Mouse (Mus musculus): Measurements from ENCODE around the gene March6.

The March6 gene

DNA sequence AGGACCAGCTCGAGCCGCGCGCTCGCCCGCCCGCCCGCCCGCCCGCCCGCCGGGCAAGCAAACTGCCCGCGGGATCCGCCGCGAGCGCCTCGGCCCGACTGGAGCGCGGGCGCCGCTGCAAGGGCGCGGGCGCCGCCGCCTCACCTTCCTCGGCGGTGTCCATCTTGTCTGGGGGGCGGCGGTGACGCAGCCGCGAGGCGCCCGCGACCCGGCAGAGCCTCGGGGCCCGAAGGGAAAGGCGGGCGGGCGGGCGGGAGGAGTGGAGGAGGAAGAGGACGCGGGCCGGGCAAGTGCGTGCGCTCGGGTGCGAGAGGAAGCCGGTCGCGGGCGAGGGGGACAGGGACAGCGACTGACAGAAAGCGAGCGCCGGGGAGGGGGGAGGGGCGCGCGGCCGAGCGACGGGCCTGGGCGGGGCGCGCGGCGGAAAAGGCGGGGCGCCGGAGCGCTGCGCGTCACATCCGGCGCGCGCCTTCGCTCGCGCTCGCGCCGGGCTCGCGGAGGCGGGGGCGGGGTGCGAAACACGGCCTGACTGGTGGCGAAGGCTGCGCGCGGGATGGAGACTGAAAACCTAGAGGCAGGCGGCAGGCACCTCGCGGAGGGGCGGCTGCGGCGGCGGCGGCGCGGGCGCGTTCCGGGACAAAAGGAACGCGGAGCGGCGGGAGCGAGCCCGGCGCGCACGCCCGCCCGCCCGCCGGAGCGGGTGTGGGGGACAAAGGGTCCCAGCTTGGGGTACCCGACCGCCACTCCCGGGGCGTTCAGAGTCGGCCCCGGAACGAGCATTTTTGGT, at the start of gene March6:
March6 (minus strand) TSS at position 395 of the 787 bp plus-strand sequence.
- peak; percentile 89 for DNase-seq (ENCODE audit: low spot score)

DNA sequence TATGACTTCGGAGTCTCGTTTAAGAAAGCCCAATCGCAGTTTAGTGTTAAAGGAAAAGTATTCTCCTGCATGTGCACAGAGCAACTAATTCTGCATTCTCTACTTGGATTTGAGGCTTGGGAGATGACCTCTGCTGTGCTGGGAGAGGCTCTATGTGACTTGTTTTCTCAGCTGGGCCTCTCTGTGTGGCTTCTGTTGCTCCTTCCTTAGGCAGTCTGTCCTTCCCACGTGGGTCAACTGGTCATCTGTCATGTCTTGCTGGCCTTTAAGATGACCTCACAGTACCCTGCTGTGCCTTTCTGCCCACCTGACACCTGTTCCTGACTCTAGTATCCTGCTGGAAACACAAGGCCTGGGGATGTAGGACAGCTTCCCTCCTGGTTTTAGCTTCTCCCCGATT, 45.2 kb upstream of the March6 start:
- DNase-seq (ENCODE audit: low spot score) = no peak

DNA sequence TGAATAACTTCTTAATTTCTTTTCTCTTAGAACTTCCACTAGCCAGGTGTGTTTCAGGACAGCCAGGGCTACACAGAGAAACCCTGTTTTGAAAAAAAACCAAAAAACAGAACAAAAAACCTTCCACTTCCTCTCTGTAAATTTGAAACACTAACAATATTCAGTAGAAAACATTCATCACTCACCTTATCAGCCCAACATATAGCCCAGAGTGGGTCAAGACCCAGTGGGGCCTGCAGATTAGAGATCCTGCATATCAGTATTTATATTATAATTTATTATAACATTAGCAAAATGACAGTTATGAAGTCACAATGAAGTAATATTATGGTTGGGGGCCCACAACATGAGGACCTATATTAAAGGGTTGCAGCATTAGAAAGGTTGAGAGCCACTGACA, 42.8 kb upstream of the March6 start:
- DNase-seq (ENCODE audit: low spot score) = no peak

DNA sequence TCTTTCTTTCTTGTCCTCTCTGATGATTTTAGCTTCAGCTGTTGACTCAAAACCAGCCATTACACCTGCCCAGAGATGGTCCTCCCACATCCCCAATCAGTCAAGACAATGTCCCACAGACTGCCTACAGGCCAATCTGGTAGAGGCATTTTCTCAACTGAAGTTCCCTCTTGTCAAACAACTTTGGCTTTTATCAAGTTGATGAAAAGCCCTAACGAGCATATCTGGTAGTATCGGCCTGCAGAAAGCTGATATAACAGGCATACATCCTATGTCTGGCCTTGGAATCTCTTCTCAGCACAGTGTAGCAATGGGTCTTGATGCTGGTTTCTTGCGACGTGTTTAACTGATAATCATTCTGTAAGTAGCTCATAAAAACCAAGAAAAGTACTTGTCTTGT, 42.4 kb upstream of the March6 start:
- DNase-seq (ENCODE audit: low spot score) = no peak

DNA sequence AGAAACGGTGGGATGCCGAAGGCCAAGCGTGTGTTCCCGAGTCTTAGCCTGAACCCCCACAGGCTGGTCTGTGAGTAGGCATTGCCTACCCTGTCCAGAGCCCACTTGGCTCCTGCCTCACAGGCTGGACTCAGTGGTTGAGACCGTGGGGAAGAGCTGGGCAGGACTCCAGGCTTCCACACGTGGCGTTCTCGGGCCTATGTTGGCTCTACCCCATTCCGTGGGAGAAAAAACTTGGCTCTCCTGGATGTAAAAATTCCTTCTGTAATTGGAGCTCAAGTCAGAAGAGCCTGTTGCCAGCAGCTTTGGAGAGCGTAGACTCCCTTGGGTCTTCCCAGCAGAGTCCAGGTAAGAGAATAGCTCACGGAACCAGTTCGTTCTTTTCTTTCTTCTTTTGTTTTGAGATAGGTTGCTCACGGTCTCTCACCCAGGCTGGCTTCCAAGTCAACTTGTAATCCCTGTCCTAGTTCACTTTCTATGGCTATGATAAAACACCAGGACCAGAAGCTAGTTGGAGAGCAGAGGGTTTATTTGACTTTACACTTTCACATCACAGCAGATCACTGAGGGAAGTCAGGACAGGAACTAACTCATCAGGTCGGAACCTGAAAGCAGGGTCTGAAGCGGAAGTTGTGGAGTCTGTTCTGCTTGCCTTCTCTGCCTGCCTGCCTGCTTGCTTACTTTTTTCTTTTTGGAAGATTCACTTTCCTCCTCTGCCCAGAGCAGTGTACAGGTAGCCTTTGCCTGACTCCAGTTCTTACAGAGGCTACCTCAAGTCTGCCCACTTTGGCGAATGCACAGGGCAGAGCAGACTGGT, 41.3 kb upstream of the March6 start:
- DNase-seq (ENCODE audit: low spot score) = no peak

DNA sequence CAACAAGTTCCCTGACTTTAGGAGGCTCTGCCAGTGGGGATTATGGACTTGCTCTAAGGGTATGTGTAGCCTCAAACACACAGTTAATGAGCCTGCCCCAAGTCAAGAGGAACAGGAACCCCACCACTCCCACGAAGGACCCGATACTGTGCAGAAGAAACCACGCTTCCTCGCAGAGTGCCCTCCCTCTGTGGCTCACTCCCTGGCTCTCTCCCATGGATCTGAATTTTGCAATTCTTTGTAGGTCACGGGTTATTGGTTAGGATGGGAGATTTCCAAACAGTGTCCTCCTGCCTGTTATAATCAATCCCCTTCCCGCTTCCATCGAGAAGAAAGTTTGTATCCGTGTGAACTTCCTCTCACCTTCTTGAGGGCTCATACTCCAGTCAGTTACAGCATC, 40.1 kb upstream of the March6 start:
- DNase-seq (ENCODE audit: low spot score) = no peak

DNA sequence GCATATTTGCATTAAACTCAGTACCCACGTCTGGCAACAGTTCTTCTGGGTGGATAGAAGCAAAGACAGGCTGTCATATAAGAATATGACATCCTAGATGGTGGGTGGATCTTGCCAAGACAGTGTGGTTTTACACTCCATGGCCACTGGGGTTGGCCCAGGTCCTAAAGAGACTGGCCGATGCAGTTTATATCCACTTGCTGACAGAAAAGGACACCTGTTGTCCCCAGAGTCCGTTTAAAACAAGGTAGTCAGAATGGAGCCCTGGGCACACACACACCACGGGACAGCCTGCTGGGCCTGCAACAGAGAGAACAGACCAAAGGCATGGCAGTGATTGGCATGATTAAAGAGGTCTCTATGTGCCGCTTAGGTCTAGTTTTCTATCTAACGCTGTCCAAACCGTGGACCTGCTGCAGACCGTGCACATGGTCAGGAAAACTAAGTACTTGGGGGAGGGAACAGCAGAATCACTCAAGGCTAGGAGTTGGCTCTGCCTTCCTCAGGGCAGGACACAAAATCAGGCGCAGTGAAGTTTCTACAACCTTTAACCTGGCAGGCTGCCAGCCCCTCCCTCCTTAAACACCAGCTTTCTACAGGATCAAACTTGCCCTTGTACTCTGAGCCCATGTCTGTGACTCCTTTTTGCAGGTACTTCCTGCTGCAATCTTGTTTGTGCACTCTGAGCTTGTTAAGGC, 38.6 kb upstream of the March6 start:
- DNase-seq (ENCODE audit: low spot score) = peak; percentile 89

DNA sequence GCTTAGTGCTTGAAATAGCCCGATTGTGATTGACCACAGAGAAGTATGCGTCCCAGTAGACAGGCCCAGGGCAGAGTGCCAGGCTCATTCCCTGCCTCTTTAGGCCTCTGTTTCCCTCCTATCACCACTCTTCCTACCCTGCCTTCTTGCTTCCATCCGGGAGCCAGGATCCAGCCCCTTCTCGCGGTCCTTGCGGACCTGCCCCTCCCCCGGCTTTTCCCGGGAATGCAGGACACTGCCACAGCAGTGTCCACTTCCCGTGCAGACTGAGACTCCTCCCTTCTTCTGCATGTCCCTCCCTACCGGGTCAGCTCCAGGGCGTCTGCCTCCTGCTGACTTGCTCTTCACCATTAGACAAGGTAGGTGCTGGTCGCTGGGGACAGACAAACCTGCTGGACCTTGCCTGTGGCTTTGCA, 37.7 kb upstream of the March6 start:
- peak; percentile 69 for DNase-seq (ENCODE audit: low spot score)

DNA sequence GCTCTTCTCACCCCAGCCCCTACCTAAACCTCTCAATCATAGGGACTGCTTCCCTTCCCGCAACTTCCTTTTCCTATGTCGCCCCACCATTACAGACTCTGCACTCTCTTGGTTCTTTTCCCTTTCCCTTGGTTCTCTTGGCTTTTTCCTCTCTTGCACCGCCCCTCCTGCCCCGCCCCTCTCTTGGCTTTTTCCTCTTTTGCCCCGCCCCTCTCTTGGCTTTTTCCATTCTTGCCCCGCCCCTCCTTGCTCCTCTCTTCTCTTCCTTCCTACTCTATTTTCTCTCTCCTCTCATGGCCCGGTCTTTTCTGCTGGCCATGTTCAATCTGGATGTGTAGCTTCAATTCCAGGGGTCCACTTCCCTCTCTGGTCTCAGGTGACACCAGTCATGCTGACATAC, 36.6 kb upstream of the March6 start:
- no peak for DNase-seq (ENCODE audit: low spot score)

DNA sequence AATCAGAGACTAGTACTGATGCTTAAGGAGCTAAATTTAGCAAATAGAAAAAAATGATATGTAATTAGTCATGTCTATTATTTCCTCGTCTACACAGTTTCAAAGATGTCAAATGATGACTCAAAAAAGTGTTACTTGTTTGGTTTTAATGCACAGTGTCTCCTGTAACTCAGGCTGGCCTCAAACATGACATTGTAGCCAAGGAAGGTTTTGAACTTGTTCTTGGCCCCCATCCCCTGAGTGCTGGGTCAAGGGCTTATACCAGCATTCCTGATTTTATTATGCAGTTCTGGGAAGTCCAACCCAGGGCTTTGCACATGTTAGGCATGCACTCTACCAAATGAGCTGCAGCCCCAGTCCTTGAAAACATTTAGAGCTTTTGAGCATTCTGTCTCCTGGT, 34.9 kb upstream of the March6 start:
- no peak for DNase-seq (ENCODE audit: low spot score)

DNA sequence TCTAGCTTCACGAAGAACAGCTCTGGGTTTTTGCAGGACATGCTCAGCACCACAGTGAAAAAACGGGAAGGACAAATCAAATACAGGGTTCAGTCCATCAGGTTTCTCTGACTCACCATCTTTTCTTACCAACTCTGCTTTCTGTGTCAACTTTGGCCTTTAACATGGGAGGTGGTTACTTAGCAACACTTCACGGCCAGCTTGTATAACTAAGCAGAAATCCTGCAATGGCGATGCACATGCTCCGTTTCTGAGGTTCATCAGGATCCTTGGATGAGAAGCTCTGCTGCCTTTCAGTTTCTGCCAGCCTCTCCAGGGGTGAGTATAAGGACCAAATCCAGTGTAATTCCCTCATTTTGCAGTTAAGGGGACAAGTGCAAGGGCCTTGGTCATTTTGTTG, 34.3 kb upstream of the March6 start, which contains the start of gene Cmbl:
Cmbl (plus strand) TSS at position 206 of the 400 bp plus-strand sequence.
- DNase-seq (ENCODE audit: low spot score) = no peak

DNA sequence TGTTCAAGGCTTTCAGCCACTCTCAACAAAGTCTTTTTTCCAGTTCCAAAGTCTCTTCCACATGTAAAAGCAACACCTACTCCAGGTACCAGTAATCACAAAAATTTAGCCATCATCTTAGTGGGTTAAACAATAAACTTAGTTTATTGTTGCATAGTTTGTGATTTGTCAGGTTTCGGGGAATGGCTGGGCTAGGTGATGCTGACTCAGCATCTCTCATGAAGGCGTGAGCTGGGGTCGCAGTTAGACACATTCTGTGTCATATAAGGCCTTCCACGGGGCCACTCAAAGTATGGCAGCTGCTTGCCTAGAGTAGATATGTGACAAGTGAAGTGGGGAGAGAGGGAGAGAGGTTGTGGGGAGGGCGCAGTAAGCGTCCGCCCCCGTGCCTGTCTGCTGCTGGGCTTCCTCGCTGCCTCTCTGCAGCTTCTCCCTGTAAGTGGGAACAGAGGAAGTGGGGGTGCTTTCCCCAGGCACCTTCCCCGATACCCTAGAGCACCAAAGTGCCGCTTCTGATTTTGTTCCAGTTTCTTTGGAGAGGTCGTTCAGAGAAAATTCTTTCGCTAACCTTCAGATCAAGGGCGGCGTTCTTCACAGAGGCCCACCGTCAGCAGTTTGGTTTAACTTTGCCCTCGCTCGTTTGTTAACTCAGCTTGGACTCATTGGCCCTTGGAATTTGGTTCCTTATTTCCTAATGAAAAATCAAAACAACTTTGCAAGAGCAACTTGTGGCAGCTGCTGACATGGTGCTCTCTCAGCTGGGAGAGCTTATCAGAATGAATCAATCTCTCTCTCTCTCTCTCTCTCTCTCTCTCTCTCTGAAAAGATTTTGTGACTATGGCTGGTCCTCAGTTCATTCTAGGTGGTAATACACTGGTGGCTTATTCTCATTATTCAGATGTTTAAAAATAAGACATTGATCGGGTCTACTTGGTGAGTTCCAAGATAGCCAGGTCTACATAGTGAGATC, 33.0 kb upstream of the March6 start:
- DNase-seq (ENCODE audit: low spot score) = no peak

DNA sequence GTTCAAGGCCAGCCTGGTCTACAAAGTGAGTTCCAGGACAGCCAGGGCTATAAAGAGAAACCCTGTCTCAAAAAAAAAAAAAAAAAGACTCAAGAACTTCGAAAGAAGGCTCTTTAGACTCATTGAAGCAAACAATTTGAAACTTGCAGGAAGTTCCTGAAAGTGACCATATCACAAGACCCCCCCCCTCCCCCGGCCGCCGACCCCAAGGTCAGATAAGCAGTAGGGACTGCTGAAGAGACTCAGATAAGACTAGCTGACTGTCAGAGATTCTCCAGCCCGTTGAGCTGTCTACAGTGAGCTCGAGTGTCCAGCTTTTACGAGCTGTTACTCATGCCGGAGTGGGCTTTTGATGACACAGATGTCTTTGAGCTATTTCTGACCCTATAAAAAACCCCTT, 32.0 kb upstream of the March6 start:
- no peak for DNase-seq (ENCODE audit: low spot score)

DNA sequence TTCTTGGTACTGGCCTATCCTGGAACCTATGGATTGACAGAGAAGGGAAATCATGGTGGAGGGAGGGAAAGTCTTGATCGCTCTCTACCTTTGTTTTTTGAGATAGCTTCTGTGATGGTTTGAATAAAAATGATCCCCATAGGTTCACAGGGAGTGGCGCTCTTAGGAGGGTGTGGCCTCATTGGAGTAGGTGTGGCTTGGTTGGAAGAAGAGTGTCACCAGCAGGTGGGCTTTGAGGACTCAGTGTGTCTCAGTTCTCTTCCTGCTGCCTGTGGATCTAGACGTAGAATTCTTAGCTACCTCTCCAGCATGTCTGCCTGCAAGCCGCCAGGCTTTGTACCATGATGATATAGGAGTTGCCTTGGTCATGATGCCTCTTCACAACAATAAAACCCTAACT, 31.1 kb upstream of the March6 start:
- DNase-seq (ENCODE audit: low spot score) = no peak

DNA sequence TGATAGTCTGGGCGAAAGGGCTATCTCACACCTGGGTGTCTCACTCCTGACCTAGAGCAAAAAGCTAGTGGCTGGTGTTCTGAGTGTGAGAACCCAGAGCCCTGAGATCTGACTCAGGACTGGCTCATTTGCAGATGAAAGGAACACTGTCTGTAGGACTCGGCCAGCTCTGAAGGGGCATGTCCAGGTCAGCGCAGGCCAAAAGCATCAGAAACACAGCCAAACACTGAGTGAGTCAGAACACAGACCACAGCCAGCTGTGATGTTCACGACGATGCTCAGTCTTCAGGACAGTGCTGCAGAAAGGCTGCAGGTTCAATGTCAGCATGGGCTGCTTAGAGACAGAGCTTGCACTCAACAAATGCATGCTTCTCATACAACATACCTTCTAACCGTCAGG, 30.5 kb upstream of the March6 start:
- no peak for DNase-seq (ENCODE audit: low spot score)

DNA sequence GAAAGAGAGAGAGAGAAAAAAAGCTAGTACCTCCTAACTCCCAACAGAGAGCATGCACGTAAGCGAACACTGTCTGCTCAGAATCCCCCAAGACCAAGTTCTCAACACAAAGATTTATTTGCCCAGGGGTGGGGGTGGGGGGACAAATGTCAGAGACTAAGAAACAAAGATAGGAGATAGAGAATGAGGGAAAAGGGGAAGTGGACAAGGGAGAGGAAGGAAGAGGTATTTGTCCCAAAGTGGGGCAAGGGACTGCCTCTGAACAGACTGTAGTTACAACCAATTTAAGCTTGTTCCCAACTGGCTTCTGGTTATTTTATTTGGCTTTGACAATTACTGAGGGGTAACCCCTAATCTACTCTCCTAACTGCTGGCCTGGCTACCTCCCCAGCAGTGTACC, 24.0 kb upstream of the March6 start:
- no peak for DNase-seq (ENCODE audit: low spot score)

DNA sequence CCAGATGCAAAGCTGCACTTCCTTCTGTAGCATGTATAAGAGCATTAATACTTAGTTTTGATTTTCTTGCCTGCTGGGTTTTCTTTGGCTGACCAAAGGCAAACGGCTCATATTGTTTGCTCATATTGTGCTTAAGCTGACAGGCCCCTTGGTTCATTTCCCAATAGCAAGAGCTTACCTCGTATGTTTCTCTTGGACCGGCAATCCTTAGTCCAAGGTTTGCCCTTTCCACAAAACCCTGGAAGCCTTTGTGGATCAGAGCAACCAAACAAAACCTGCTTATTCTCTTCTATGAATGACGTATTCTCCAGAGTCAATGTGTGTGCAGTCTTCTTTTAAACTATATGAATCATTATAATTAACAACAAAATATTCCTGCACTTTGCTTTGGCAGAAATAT, 19.5 kb upstream of the March6 start:
- DNase-seq (ENCODE audit: low spot score) = no peak

DNA sequence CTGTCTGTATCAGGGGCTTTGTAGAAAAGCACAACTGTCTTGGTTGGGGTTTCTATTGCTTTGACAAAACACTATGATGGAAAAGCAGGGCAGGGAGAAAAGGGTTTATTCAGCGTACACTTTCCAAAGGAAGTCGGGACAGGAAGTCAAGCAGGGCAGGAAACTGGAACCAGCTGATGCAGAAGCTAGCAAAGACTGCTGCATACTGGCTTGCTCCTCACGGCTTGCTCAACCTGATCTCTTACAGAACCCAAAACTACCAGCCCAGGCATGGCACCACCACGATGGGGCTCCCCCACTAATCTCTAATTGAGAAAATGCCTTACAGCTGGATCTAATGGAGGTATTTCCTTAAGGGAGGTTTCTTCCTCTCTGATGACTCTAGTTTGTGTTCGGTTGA, 16.6 kb upstream of the March6 start:
- no peak for DNase-seq (ENCODE audit: low spot score)

DNA sequence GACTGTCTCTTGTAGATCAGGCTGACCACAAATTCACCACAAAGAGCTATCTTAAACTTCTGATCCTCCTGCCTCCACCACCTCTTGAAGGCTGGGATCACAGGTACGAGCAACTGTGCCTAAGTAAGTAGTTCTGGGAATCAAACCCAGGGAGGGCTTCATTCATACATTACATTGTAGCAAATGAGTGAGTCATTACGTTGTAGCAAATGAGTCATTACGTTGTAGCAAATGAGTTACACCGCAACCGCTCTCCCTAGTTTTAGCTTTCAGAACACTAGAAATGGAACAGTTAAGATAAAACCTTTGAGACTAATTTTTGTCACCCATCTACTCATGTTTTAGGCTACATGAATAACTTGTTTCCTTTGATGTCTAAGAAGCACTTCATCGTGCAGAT, 15.4 kb upstream of the March6 start:
- no peak for DNase-seq (ENCODE audit: low spot score)

DNA sequence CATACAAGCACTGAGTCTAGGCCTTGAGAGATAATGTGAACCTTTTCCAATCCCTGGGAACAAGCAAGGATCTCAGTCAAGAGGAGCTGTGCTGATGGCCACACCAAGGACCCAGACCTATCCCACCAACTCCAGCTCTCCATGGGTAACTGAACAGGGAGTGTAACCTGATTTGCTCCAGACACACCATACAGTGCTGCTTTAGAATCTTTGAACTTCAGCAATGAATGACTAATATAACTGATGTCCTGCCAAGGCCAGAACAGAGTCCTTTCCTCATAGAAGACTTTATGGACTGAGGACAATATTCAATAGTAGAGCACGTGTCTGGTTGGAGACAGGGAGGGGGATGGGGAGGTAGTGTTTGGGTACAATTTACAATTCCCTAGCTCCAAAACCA, 14.2 kb upstream of the March6 start:
- no peak for DNase-seq (ENCODE audit: low spot score)

DNA sequence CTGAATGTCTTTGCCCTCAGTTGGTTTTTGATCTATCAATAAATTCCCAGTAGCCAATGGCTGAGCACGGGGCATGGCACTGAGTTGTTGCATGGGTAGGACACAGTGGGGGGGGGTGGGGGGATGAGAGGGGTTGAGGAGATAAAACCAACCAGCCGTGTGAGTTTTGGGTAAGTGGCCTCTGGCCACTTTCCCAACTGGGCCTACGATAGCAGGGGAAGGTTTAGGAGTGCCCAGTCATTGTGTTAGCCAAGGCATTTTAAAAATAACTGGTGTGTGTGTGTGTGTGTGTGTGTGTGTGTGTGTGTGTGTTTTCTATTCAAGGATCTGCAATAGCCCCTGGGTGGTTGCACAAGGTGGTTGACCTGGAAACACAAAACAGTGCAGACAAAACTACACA, 12.4 kb upstream of the March6 start:
- no peak for DNase-seq (ENCODE audit: low spot score)
